18 mouse cellular contexts compared by ENCODE assay signal in the genomic region with DNA sequence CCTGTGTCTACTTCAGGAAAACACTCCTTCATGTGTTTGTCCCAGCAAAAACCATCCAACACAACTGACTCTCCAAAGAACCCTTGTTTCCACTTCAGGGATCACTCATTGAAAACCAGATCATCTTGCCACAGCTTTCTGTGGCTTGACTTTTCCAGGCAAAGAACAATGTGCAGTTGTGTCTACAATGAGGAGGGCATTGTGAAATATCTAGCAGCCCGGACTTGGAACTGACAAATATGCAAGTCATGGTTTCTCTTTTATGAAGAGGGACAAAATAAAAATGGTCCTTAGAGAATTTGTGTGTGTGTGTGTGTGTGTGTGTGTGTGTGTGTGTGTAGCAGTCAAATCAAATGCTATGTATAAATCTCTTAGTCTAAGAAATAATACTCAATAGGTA. TPM values are rescaled to one million over a fixed set of nuclear protein-coding genes. Genes with fewer than 3 reads are reported as not detected.
"Had no signal": no experiment of that assay in that cellular context is flagged by ENCODE, and none has a peak within 500 bp of the region (broad histone marks: within the 10 kb centered on the region; RNA-seq: fewer than 3 reads in every experiment).

No protein-coding gene starts in this region.

- H3K9ac ChIP-seq: limb, embryonic 12.5 days; liver, embryonic 12.5 days; lung, embryonic 15.5 days; neural tube, embryonic 15.5 days had no signal

- H3K4me3 ChIP-seq: left cerebral cortex, adult 2 months; limb, embryonic 12.5 days; liver, embryonic 12.5 days; lung, embryonic 15.5 days; midbrain, embryonic 10.5 days; myocyte; neural tube, embryonic 15.5 days had no signal

- ATAC-seq: inflammation-experienced regulatory T-cells, adult 6 months; liver, embryonic 12.5 days had no signal

- H3K4me2 ChIP-seq: limb, embryonic 12.5 days; liver, embryonic 12.5 days; lung, embryonic 15.5 days; neural tube, embryonic 15.5 days had no signal

- H3K4me1 ChIP-seq: liver, embryonic 12.5 days had no signal

- DNase-seq: kidney, adult 11 months; kidney, adult 9 months; kidney, postnatal 36 days; midbrain, embryonic 14.5 days; right cerebral cortex, adult 18-20 months; right cerebral cortex, postnatal 25 days; thymus, adult 18-20 months; thymus, postnatal 14 days had no signal

- H3K9me3 ChIP-seq: limb, embryonic 12.5 days; liver, embryonic 12.5 days; lung, embryonic 15.5 days; midbrain, embryonic 10.5 days; neural tube, embryonic 15.5 days had no signal

- H3K36me3 ChIP-seq: limb, embryonic 12.5 days; liver, embryonic 12.5 days; lung, embryonic 15.5 days; midbrain, embryonic 10.5 days; neural tube, embryonic 15.5 days had no signal

- H3K27ac ChIP-seq: kidney, postnatal 0 days; left cerebral cortex, adult 2 months; limb, embryonic 12.5 days; liver, embryonic 12.5 days; lung, embryonic 15.5 days; midbrain, embryonic 10.5 days; neural tube, embryonic 15.5 days had no signal

- H3K27me3 ChIP-seq: liver, embryonic 12.5 days; lung, embryonic 15.5 days; neural tube, embryonic 15.5 days had no signal

RNA-seq across cellular contexts. Expression of a gene that starts 44.7 kb away (rescaled TPM):
- total RNA-seq: megakaryocyte, adult 5-6 weeks had no signal
- polyA plus RNA-seq: inflammation-experienced regulatory T-cells, adult 6 months; myocyte had no signal
